Mouse (Mus musculus) G1E (cell line): ENCODE data around the gene Parp11.

ENCODE experiments used
- CTCF ChIP-seq: IDR thresholded peaks from 2 replicates; pipeline ENCODE4 v1.5.1; 2012; ENCODE audit warnings: low read depth, low read length, inconsistent platforms, mixed read lengths
- GATA1 ChIP-seq: IDR thresholded peaks from 2 replicates; pipeline ENCODE4 v1.6.1; 2012; ENCODE audit warnings: borderline replicate concordance, low read length, inconsistent platforms, mixed read lengths
- POLR2AphosphoS5 ChIP-seq: IDR thresholded peaks from 2 replicates; pipeline ENCODE4 v1.6.1; 2012; ENCODE audit warnings: low read depth, low read length, inconsistent platforms; ENCODE audit not compliant: insufficient replicate concordance
- TAL1 ChIP-seq: conservative IDR thresholded peaks from 2 replicates; pipeline ENCODE4 v1.6.1; 2012; ENCODE audit warnings: low read depth, low read length, inconsistent platforms, mixed read lengths

GRCm38 (mm10) chr6:127531412-127532205 lies 85.0 kb downstream of the Parp11 start:
- no peak for TF ChIP-seq POLR2AphosphoS5
- no peak for TF ChIP-seq CTCF
- TF ChIP-seq GATA1 = no peak
- no peak for TF ChIP-seq TAL1
